ENCODE assay signal across 17 mouse cellular contexts in genomic region chr8:92183331-92183730, GRCm38 (mm10).
DNase-seq lines count a peak whose midpoint lies in the region; ATAC-seq lines count a peak whose summit lies in the region.
"Had no signal": no experiment of that assay in that cellular context is flagged by ENCODE, and none has a peak within 500 bp of the region (broad histone marks: within the 10 kb centered on the region; RNA-seq: fewer than 3 reads in every experiment).

No protein-coding gene starts in this region.

- peak; percentile 21 for DNase-seq in adrenal gland, adult 2 months
- DNase-seq in adrenal gland, adult 8-10 months = no peak
- DNase-seq in cerebellum, postnatal 25 days = peak; percentile 27 to 63
- DNase-seq in heart, postnatal 4 days = peak; percentile 32
- DNase-seq in heart, postnatal 25 days (ENCODE audit: low spot score) = no peak
- DNase-seq in NIH3T3 (ENCODE audit: low read depth) = peak; percentile 12
- DNase-seq: embryo, embryonic 11 days; gastrocnemius, postnatal 36 days; kidney, adult 11 months; kidney, postnatal 36 days; layer of hippocampus, postnatal 36 days; liver, embryonic 13.5 days; lung, postnatal 4 days; midbrain, embryonic 14.5 days; thymus, adult 18-20 months; thymus, postnatal 36 days had no signal

- intact Hi-C loops in heart, postnatal 25 days (cut with DNase I) = no loop called here

- no peak for ATAC-seq in cerebellum, adult (ENCODE audit: insufficient number of reproducible peaks, low FRiP score, low TSS enrichment)

Comparison
In these comparisons a context has a peak if more than half of its experiments do, and no peak if none do; other contexts are left out.
1. DNase-seq: peak in adrenal gland, adult 2 months (single experiment), cerebellum, postnatal 25 days (2 of 2), heart, postnatal 4 days (single experiment) and NIH3T3 (single experiment); none in adrenal gland, adult 8-10 months (single experiment) and heart, postnatal 25 days (single experiment).